Mouse (Mus musculus) hindbrain, embryonic 12.5 days (tissue): ENCODE measurements around the gene Apex2. TPM values are rescaled to one million over a fixed set of nuclear protein-coding genes. Genes with fewer than 3 reads are reported as not detected.
A peak's percentile ranks its signal among the peaks of the same experiment; 100 is the strongest.

Experiments used
- ATAC-seq: fragments of 200-750 bp; cut with Nextera tagmentation; 2 replicates; pipeline ENCODE4 v1.8.0; 2017; ENCODE audit warnings: moderate TSS enrichment; ENCODE audit not compliant: low FRiP score
- H3K27ac ChIP-seq: fragments of 300-500 bp; sonication (generic); 2 replicates; pipeline ENCODE4 v1.5.1; 2016; ENCODE audit warnings: mild to moderate bottlenecking
- H3K27me3 ChIP-seq: fragments of 300-500 bp; sonication (generic); 2 replicates; pipeline ENCODE4 v1.6.1; 2016; ENCODE audit warnings: mild to moderate bottlenecking
- H3K36me3 ChIP-seq: fragments of 300-500 bp; sonication (generic); 2 replicates; pipeline ENCODE4 v1.6.1; 2016; ENCODE audit warnings: mild to moderate bottlenecking
- H3K4me1 ChIP-seq: fragments of 300-500 bp; sonication (generic); 2 replicates; pipeline ENCODE4 v1.6.1; 2016
- H3K4me2 ChIP-seq: fragments of 300-500 bp; sonication (generic); replicated peaks from 2 replicates; pipeline ENCODE4 v1.6.1; 2016; ENCODE audit warnings: mild to moderate bottlenecking
- H3K4me3 ChIP-seq: fragments of 300-500 bp; sonication (generic); 2 replicates; pipeline ENCODE4 v1.5.1; 2016; ENCODE audit warnings: mild to moderate bottlenecking
- H3K9ac ChIP-seq: fragments of 300-500 bp; sonication (generic); 2 replicates; pipeline ENCODE4 v1.6.1; 2016; ENCODE audit warnings: mild to moderate bottlenecking, moderate library complexity
- H3K9me3 ChIP-seq: fragments of 300-500 bp; sonication (generic); replicated peaks from 2 replicates; pipeline ENCODE4 v1.6.1; 2016; ENCODE audit warnings: mild to moderate bottlenecking
- WGBS: fragments of 180-500 bp; shearing (Covaris S2); methylation state at CpG from one replicate; pipeline ENCODE4 v1.1.7; 2016; 5-methylcytosine and 5-hydroxymethylcytosine counted together
- microRNA-seq: library from miRNA; unstranded; fragments of <30 nt; microRNA quantifications from one replicate; pipeline ENCODE4, GENCODE M21; 2017
- polyA plus RNA-seq: library from polyadenylated mRNA; unstranded; fragments of >200 nt; fragmentation: Nextera tagmentation; extraction: Ambion mirVana; gene quantifications from 2 replicates; pipeline ENCODE4 v1.2.1, GENCODE M21; 2016

The Apex2 gene
- polyA plus RNA-seq, 1 experiment from 2014 or later = 23.3 TPM

- WGBS = 2% methylated on average over 34 of the region's 34 CpGs
- Histone ChIP-seq H3K9me3 (no peaks in the 10 kb centered on the region), H3K27me3 (no peaks in the 10 kb centered on the region), H3K4me1 (no peaks in the 10 kb centered on the region), H3K4me2 (peak overlapping the region; percentile 19), H3K9ac (peak overlapping the region; percentile 56), H3K4me3 (peak overlapping the region; percentile 39), H3K36me3 (no peaks in the 10 kb centered on the region), H3K27ac (peak overlapping the region; percentile 82)
- peak; percentile 98 for ATAC-seq
Measured at GRCm38 (mm10) chrX:150477854-150478780, 111.6 kb downstream of the Apex2 start.

GRCm38 (mm10) chrX:150471416-150471815 is 118.3 kb downstream of the Apex2 start:
- Histone ChIP-seq H3K36me3 (no peaks in the 10 kb centered on the region), H3K27me3 (no peaks in the 10 kb centered on the region), H3K9me3 (no peaks in the 10 kb centered on the region), H3K4me2 (no peak overlapping the region), H3K27ac (no peak overlapping the region), H3K4me3 (no peak overlapping the region), H3K4me1 (no peaks in the 10 kb centered on the region), H3K9ac (no peak overlapping the region)
- WGBS = 82% methylated on average over 1 of the region's 1 CpGs
- no peak for ATAC-seq

Small RNA genes lying within 50 kb of the gene (microRNA-seq; reads per million reads assigned to microRNA genes)
- not detected for gene Mir3620

Other genes starting within 250 kb of the Apex2 start
- gene Tmem29, start 130.7 kb downstream of the Apex2 start, polyA plus RNA-seq = 44.8 and 45.4 TPM in 2 replicates
- gene Alas2, start 42.5 kb downstream of the Apex2 start, polyA plus RNA-seq = 44.9 and 50.8 TPM in 2 replicates
- gene Pfkfb1, start 1.6 kb downstream of the Apex2 start, polyA plus RNA-seq = 5.1 and 5.3 TPM in 2 replicates
- gene Tro, start 67.7 kb upstream of the Apex2 start, polyA plus RNA-seq = 64.0 and 65.5 TPM in 2 replicates
- gene Maged2, start 224.5 kb upstream of the Apex2 start, polyA plus RNA-seq = 456 and 471 TPM in 2 replicates